Mouse (Mus musculus): ENCODE measurements around the gene Vinac1.
A peak's percentile ranks its signal among the peaks of the same experiment; 100 is the strongest.

Gene Vinac1

GRCm38 (mm10) chr2:129038937-129039631 is 8.9 kb downstream of the Vinac1 start:
- no peak for DNase-seq (ENCODE audit: low read depth, low spot score)

DNA sequence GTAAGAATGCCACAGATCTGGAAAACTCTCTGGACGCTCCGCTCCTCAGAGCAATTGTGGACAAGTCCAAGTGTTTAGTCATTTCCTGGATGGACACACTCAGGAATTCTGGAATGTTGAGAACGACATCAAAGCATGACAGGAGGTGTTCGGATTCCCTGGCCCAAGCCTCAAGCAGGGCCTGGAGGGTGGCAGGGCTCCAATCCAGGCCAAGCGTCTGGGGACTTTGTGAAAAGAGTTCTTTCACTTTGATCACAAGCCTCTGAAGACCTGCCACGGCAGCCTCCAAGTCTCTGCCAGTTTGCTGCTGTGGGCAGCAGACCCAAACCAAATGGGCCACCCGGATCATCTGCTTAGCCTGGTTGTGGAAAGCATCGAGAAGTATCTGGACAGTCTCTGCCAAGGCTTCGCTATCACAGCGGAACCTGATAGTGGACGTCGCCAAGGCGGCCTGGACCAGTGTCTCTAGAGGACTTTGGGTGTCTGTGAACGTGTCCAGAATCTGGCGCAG is 9.5 kb downstream of the Vinac1 start:
- peak; percentile 23 for DNase-seq (ENCODE audit: low read depth, low spot score)

DNA sequence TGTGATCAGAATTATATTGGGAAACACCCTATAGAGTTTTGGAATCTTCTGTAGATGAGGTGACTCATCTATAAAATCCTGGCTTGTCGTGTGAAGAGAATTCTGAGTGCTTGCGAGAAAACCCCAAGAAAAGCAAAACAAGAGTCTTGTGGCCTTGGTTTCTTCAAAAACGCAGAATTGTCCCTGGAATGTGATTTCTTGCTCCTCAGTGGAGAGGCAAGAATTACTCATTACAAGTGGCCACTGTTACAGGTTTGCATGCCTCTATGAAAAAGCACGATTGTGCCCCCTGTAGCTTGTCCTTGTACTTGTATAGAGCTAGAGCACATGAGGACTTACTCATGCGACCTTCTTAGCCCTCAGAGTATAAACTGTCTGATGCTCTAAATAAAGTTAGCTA is 12.6 kb downstream of the Vinac1 start:
- DNase-seq (ENCODE audit: low read depth, low spot score) = peak; percentile 34

GRCm38 (mm10) chr2:129024820-129025219 is 23.2 kb downstream of the Vinac1 start:
- peak; percentile 53 for DNase-seq (ENCODE audit: low read depth, low spot score)

DNA sequence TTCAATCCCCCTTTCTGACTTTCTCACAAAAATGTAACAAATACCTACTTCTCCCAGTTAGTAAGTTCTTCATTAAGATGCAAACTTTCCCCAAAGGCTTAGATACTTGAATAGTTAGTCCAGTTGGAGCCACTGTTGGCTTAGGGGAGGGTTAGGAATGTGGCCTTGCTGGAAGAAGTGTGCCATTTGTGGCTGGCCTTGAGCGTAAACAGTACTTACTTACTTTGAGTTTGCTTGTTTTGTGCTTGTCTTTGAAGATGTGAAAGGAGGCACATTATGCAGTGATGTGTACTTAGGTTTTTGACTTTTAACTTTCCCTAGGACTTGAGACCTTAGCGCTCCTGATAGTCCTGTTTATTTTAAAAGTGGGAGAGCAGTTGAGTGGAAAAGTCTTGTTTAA is 27.9 kb downstream of the Vinac1 start:
- no peak for DNase-seq (ENCODE audit: low read depth, low spot score)

GRCm38 (mm10) chr2:129008867-129009266 is 39.1 kb downstream of the Vinac1 start:
- peak; percentile 37 for DNase-seq (ENCODE audit: low read depth, low spot score)

DNA sequence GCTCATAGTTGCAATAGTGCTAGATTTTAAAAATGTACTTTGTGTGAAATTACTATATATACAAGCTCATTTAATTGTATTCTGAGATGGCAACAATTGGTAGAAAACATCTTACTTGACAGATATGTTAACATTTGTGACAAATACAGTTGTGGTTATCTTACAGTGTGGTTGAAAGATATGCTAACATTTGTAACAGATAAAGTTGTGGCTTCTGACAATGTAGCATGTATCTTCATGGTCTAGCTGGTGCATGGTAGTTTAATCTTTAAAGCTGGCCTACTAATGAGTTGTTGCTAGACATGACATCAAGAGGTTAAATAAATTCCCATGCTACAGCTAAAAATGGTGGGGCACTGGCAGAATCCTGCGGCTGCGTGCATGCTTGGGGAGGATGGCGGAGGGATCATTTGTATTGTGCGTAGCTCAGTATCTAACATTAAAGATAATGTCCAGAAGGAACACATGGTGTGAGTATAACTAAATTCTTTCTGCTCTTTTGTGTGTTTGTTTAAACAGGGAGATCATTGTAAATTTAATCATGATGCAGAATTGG is 41.7 kb downstream of the Vinac1 start:
- DNase-seq (ENCODE audit: low read depth, low spot score) = no peak

GRCm38 (mm10) chr2:129004872-129005271 is 43.1 kb downstream of the Vinac1 start:
- no peak for DNase-seq (ENCODE audit: low read depth, low spot score)

- no peak for DNase-seq (ENCODE audit: low read depth, low spot score)
Observed at GRCm38 (mm10) chr2:128984746-128985145, 63.2 kb downstream of the Vinac1 start.

DNA sequence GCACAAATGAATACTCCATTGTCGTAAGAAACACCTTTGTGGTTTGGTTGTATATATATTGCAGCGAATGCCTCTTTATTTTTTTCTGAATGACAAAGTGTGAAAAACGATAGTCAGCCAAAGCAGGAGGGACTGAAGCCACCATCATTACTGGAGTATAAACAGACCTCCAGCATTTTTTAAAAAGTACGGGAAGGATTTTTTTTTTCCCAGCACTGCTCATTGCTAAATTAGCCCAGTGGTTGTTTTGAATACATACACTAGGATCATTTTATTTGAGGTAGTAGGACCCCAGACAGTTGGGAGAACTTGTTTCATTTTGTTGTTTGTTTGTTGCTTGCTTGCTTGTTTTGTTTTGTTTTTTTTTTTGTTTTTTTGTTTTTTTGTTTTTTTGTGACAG is 72.4 kb downstream of the Vinac1 start:
- no peak for DNase-seq (ENCODE audit: low read depth, low spot score)

Data from 3T3-L1 (cell line).